Mouse (Mus musculus): ENCODE data around the gene Ror2.
A peak's percentile ranks its signal among the peaks of the same experiment; 100 is the strongest.

Ror2 gene

DNA sequence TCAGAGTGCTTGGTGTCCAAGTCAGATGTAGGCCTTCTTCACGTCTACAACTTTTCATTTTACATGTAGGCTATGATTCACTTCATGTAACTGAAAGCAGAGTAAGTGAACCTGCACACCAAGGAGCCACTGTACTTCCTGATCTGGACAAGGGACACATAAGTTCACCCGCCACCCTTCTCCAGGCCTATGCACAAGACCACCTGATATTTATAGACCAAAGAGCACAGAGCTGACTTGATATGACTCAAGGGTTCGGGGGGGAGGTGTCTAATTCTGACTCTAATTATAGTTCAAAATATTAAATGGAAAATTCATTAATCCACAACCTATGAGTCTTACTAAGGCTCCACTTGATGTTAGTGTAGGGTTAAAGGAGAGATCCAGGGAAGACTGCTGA, 14.3 kb downstream of the Ror2 start:
- no peak for DNase-seq (ENCODE audit: low read depth)

GRCm38 (mm10) chr13:53270549-53270948, 15.4 kb downstream of the Ror2 start:
- no peak for DNase-seq (ENCODE audit: low read depth)

- DNase-seq (ENCODE audit: low read depth): no peak
Measured at GRCm38 (mm10) chr13:53268541-53268940, 17.4 kb downstream of the Ror2 start.

DNA sequence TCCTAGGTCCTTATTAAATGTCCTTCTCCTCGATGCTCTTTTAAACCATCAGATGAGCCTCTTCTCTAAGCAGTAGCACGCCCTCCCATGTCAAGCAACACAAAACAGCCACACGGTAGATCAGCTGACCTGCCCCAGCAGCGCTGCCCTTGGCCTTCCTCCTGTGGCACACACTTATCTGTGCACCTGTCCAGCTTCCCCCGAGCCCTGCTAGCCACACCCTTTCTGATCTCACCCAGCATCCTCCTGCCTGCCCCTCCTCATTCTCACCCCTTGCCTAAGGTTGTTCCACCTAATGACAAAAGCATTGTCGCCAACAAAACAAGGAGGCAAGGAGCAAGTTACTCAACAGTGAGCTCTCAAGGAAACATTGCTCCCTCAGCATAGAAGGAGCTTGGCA, 18.1 kb downstream of the Ror2 start:
- DNase-seq (ENCODE audit: low read depth): no peak

DNA sequence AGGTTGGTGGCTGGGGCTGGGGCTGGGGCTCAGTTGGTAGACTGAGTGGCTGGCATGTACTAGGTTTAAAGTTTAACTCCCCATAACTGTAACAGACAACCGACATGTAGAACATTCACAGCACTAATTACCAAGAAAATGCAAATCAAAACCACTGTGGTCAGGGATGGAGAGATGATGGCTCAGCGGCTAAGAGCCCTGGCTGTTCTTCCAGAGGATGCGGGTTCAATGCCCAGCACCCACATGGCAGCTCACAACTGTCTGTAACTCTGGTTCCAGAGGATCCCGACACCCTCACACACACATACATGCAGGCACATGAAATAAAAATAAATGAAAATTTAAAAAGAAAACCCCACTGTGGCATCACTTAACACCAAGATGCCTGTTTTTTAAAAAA, 18.8 kb downstream of the Ror2 start:
- DNase-seq (ENCODE audit: low read depth): no peak

GRCm38 (mm10) chr13:53266543-53266951, 19.4 kb downstream of the Ror2 start:
- DNase-seq (ENCODE audit: low read depth): peak; percentile 57

- no peak for DNase-seq (ENCODE audit: low read depth)
Measured at GRCm38 (mm10) chr13:53264896-53265295, 21.0 kb downstream of the Ror2 start.

GRCm38 (mm10) chr13:53262509-53263250, 23.2 kb downstream of the Ror2 start:
- DNase-seq (ENCODE audit: low read depth): no peak

- DNase-seq (ENCODE audit: low read depth): no peak
Measured at GRCm38 (mm10) chr13:53261106-53261771, 24.7 kb downstream of the Ror2 start.

DNA sequence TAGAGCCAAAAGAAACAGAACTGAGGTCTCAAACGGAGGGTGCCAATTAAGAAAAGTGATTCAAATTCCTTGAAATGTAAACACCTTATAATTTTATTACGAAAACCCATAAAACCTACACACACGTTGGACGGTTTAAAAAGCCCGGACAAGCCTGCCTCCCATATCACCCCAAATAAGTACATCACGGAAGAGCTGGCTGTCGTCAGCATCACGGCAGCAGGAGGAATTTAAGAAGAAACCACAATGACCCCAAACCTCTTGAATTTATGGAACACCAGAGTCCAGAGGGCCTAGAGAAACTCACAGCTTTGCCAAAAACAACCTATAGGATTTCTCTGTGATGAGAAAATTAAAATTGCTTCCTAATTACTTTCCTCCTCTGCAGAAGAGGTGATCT, 27.0 kb downstream of the Ror2 start:
- no peak for DNase-seq (ENCODE audit: low read depth)

DNA sequence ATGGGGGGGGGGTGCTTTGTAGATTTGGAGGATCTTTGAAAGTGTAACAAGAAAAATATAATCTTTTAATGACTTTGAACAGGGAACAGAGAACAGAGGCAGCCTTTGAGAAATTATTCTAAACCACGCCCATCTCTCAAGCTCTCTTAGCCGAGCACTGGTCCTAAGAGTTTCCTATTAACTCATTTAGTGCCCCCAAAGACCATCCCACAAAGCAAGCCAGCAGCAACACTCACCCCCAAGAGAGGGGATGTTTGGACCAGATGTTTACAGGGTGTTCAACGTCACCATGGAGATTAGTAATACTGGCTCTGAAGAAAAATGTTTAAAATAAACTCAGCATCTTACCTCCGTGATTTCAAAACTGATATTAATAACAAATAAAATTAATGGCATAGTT, 27.4 kb downstream of the Ror2 start:
- DNase-seq (ENCODE audit: low read depth): no peak

DNA sequence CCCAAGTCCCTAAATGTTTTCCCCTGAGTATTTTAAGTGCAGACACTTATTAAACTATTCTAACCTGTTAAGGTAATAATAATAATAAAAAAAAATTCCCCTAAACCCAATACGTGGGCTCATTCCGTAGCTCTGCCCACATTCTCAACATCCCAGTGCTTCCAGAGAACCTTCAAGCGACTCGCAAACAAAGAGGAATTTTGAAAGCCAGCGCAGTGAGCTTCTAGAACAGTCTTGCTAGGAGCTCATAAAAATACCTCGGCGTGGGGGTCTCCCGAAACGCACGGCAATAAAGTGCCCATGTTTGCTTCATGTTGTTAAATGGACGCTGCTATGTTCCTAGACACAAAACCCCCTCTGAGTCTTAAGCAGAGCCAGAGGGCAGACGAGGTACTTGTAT, 32.7 kb downstream of the Ror2 start:
- DNase-seq (ENCODE audit: low read depth): no peak

- DNase-seq (ENCODE audit: low read depth): no peak
Measured at GRCm38 (mm10) chr13:53248586-53249401, 37.1 kb downstream of the Ror2 start.

GRCm38 (mm10) chr13:53248080-53248479, 37.8 kb downstream of the Ror2 start:
- DNase-seq (ENCODE audit: low read depth): no peak

- DNase-seq (ENCODE audit: low read depth): no peak
Measured at GRCm38 (mm10) chr13:53247175-53247574, 38.7 kb downstream of the Ror2 start.

- DNase-seq (ENCODE audit: low read depth): no peak
Measured at GRCm38 (mm10) chr13:53244151-53244550, 41.8 kb downstream of the Ror2 start.

- DNase-seq (ENCODE audit: low read depth): no peak
Measured at GRCm38 (mm10) chr13:53237455-53237854, 48.5 kb downstream of the Ror2 start.

DNA sequence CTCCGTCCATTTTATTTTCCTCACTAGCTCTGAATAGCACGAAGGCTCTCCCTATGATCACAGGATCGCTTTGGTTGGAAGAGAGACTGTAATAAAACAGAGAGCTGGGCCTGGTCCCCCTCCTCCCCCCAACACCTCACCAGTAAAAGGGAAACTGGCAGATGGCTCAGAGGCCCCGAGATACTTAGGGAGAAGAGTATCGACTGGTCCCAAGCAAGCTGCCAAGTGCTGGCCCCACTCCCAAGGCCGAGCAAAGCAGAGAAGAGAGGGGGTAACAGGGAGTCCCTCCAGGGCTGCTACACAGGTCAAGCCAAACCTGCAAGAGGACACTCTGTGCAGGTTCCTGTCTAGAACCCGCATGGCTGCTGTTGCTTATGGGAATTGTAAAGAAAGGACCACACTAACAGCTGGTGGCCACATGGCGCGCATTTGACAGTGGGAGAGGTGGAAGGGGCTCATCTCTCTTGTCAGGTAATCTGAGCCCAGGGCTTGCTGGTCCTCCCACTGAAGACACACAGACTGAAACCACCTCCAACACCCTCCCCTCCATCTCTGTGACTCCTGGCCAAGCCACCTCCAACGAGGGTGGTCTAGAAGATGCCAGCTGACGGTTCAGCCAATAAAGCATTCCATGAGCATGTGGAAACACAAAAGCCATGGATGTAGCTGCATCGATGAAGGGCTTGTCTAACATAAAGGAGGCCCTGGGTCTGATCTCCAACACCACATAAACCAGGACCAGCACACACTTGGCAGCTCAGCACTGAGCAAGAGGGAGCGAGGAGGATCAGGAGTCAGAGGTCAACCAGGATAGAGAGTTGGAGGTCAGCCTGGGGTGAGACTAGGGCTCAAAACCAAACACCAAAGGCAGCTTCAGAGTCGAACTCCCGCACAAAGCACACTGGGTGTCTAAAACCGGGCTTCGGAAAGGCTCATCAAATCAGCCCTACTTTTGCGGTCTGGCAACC, 49.2 kb downstream of the Ror2 start:
- no peak for DNase-seq (ENCODE audit: low read depth)

- no peak for DNase-seq (ENCODE audit: low read depth)
Measured at GRCm38 (mm10) chr13:53235953-53236352, 50.0 kb downstream of the Ror2 start.

- no peak for DNase-seq (ENCODE audit: low read depth)
Measured at GRCm38 (mm10) chr13:53234844-53235243, 51.1 kb downstream of the Ror2 start.
